Mouse (Mus musculus) left cerebral cortex, adult 8-10 months (tissue): ENCODE results near the gene Rpl7l1. TPM values are rescaled to one million over a fixed set of nuclear protein-coding genes. Genes with fewer than 3 reads are reported as not detected.
A peak's percentile ranks its signal among the peaks of the same experiment; 100 is the strongest.

Source experiments
- DNase-seq, 2 experiments: peaks; one replicate each; pipeline ENCODE4 v3.0.0; 2022; ENCODE audit warnings: low spot score in 2 of 2
- total RNA-seq, 4 experiments: library from RNA; stranded (reverse); gene quantifications; 2 replicates each; pipeline ENCODE4 v1.2.4; 2022

Rpl7l1 gene
- total RNA-seq, 4 experiments from 2014 or later = 39.0 to 54.3 (median 41.4) TPM

DNA sequence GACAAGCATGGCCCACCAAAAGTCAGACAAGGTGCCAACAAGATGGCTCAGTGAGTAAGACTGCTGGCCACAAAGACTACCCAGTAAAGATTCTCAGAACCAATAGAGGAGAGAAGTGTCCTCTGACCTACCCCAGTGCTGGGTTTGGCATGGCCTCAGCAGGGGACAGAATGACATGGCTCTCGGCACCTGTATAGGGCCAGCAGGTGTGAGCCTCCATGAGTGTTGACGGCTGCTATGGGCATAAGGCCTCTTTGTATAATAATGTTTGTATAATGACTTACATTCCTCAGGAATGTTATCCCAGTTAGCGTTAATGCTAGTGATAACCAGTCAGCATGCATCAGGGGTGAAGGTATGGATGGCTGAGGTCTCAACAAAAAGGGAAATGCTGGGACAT, 6.4 kb downstream of the Rpl7l1 start:
- no peak for DNase-seq

DNA sequence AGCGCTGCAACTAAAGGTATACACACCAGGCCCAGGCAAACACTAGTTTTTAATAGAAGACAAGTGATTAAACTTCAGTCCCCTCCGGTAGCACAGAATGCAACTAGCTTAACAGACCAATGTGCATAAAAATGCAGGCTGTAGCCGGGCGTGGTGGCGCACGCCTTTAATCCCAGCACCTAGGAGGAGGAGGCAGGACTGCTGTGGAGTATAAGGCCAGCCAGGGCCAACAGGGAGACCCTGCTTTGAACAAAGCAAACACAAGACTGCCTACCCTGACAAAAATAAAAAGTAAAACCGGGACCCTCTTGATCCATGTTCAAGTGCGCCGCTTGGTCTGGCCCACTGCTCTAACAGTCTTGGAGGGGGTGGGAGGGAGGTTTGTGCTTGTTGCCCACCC, 7.4 kb downstream of the Rpl7l1 start:
- no peak for DNase-seq

DNA sequence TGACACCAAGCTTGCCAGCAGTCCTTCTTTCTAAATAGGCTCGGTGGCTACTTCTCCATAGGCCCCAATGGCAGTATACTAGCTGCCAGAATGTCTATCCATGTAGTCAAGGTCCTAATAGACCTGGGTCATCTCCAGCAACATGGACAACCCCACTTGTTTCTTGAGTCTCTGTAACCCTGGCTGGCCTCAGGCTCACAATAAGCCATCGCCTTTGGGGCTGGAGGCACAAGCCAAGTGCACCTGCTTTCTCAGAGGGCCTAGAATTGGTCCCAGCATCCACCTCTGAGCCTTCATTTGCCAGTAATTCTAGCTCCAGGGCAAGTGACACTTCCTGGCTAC, 8.4 kb downstream of the Rpl7l1 start:
- DNase-seq = no peak

DNA sequence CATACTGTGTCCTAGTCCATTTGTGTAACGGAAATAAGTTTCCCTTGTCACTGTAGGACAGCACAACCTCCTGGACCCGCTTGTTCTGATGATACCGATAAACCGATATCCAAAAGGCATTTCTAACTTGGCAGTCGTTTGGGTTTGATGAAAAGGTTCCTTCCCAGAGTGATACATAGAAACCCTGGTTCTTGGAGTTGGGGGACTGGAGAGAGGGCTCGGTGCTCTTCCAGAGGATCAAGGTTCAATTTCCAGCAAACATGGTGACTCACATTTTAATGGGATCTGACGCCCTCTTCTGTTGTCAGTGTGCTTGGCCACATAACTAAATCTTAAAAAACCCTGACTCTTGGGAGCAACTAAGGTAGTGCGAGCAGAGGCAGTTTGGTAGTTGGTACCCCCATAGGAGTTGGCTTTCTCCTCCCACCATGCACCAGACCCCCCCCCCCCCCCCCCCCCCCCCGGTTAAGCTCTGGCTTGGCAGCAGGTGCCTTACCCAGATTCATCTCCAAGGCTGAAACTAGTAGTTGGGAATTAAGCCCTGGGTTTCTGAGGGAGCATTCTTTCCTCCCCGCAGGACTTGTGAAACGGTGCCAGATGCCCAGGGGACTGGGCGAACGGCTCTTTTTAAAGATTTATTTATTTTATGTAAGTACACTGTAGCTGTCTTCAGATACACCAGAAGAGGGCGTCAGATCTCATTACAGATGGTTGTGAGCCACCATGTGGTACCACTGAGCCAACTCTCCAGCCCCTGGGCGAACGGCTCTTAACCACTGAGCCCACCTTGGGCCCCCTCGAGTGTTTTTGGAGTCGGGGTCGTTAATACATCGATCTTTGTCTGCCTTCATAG, 9.0 kb downstream of the Rpl7l1 start:
- DNase-seq = no peak

DNA sequence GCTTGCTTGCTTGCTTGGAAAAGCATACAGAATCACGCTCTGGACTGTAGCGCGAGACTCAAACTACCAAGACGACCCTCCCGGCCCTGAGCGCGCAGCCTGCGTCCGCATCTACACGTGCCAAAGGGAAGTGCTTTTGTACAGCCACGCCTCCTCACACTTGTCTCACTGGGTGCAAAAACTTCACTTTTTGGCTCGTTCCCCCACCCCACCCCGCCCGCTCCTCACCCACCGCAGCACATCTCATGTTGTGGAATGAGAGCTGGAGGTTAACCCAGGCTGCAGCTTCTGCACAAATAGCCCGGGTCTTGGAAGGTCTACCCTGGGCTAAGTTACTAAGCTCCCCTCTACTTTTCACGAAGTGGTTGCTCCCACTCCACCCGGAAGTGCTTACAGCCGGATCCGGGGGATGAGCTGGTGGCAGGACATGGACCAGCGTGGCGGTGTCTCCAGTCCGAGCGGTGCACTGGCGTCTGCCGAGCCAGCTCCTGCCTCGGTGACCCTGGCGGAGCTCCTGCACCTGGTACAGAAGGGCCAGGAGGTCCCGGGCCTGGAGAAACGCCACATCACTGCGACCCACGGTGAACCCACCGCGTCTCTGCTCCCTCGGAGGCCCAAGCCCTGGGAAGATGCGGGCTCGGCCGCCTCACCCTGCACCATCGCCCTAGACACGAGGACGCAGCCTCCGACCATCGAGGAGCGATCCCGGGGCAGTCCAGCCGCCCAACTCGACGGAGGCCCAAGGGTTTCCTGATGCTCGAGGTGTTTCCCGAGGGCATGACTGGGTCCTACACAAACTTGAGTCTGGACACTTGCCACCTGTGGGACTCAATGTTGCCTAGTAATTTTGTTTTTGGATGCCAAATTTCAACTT, 9.8 kb downstream of the Rpl7l1 start, which contains the start of gene 2310039H08Rik:
Gene 2310039H08Rik (plus strand): TSS at position 232 of the 874 bp plus-strand sequence.
- DNase-seq = peak; percentile 73 to 78

- no peak for DNase-seq
These were observed 10.5 kb downstream of the Rpl7l1 start for GRCm38 (mm10) chr17:46772038-46772403.

GRCm38 (mm10) chr17:46771616-46772015, 10.9 kb downstream of the Rpl7l1 start:
- DNase-seq = no peak

GRCm38 (mm10) chr17:46771025-46771424, 11.4 kb downstream of the Rpl7l1 start:
- DNase-seq = no peak

- DNase-seq = no peak
These were observed 11.9 kb downstream of the Rpl7l1 start for GRCm38 (mm10) chr17:46770546-46770945.

GRCm38 (mm10) chr17:46767868-46768267, 14.6 kb downstream of the Rpl7l1 start:
- DNase-seq = no peak

DNA sequence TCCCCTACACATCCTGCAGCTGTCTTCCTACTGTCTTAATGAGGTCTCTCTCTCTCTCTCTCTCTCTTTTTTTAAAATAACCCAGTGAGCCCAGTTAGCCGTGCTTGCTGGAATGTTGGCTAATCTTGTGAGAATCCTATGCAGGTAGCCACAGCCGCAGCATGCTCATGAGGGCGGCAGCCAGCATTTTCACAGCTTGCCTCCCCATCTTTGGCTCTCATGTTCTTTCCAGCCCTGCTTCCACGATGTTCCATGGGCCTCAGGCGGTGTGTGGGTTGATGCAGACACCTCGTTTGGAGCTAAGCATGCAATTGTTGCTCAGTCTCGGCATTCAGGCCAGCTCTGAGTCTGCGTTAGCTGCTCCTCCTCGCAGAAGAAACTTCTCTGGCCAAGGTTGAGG, 17.6 kb downstream of the Rpl7l1 start:
- DNase-seq = peak in 1 of 2 experiments; percentile 80

DNA sequence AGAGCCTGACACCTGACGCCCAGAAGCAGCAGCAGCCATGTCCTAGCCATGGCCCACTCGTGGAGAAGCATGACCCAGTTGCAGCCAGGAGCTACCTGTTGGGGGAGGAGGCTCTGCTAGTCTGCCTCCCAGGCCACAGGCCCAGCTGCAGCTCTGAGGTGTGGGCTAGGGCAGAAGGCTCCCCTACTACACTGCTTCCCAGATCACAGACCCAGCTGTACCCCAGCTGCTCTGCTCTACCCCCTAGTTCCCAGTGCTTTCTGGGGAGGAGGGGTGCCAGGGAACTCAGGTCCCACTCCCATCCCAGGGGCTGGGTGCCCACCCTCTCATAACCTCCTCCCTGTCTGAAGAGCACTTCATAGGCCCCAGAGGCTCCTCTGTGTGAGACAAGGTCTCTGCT, 18.9 kb downstream of the Rpl7l1 start, which contains the start of gene Ptcra:
Gene Ptcra (minus strand): TSS at position 169 of the 400 bp plus-strand sequence.
- no peak for DNase-seq

GRCm38 (mm10) chr17:46758753-46759152, 23.7 kb downstream of the Rpl7l1 start:
- DNase-seq = no peak

DNA sequence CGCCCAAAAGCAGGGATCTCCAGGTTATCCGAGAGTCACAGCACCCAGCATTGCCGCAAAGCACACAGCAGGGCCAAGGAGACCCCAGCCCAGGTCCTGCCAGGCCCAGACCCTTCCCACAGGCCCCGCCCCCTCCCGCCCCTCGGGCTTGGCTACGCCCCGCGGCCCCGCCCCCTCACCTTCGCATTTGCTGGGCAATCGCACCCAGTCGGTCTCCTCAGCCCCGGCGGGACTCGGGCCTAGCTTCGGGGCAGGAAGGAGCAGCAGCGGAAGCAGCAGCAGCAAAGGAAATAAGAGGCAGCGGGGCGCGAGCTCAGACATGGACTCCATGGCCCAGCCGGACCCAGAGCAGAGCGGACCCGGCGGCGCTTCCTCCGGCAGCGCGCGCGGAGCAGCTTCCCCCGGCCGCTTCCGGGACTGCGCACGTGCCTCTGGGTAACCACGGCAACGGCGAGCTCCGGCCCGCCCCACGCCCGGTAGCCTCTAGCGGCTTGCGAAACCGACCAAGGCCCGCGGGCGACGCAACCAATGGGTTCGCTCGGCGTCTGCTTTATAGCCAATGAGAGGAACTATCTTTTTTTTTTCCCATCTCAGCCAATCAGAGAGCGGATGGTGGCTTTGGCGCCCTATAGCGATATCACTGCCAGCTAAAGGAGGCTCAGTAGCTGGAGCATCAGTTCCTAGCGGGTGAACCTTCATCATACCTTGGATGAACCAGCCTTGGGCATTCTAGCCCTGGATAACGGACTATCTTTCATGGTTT, 30.5 kb downstream of the Rpl7l1 start, which contains the start of gene Cnpy3:
Gene Cnpy3 (minus strand): TSS at position 421 of the 763 bp plus-strand sequence.
- peak; percentile 88 to 99 for DNase-seq

DNA sequence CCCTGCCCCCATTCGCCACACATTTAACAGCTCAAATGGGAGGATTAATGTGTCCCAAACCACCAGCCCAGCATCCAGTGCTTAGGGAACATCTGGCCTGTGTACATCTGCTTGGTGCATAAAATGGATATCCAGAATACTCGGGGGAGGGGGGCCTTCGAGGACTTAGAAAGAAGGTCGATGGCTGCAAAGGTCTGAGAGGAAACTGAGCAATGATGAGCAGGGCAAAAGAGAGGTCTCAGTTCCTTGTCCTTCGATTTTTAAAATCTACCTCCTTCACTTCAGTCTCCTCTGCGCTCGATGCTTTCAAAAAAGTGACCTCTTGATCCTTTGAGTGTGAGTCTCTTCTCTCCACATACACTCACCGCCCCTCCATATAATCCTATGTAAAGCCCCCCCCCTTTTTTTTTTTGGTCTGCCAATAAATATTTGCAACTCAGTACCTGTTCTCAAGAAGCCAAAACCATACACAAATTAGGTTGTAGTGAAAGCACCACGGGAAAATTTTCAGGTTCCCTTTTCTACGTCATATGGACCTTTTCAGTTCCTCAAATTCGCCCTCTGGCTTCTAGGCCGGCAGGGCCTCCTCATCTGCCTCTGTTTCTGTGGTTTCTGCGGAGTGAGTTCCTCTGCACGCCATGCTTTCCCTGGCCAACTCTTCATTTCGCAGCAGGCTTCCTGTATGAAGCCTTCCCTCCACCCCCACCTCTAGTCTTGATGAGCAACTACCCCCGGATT, 31.2 kb downstream of the Rpl7l1 start:
- no peak for DNase-seq

DNA sequence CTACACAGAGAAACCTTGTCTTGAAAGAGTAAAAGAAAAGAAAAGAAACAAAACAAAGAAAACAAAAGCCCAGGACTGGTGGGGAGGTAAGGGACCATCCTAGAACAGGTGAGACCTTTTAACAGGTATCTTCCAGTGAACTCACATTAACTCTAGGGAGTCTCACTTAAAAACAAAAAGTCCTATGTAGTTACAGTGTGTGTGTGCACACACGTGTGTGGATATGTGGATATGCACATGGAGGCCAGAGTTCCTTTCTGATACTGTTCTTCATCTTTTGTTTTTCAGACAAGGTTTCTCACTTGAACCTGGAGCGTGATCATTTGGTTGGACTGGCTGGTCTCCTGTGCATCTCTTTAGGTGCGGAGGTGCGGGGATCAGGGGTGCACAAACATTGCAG, 31.9 kb downstream of the Rpl7l1 start:
- DNase-seq = no peak

GRCm38 (mm10) chr17:46749282-46749681, 33.2 kb downstream of the Rpl7l1 start:
- no peak for DNase-seq

DNA sequence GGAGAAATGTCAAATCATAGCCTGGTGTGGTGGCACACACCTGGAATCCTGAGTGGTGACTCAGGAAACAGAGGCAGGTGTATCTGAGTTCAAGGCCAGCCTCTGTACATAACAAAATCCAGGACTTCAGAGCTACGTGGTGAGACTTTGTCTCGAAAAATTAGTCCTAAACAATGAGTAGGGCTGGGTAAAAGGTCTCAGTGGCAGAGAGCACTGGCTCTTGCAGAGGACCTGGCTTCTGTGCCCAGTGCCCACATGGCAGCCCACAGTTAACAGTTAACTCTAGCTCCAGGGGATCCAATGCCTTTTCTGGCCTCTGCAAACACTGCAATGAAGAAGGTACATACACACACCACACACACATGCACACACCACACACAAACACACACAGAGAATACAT, 34.7 kb downstream of the Rpl7l1 start:
- no peak for DNase-seq

DNA sequence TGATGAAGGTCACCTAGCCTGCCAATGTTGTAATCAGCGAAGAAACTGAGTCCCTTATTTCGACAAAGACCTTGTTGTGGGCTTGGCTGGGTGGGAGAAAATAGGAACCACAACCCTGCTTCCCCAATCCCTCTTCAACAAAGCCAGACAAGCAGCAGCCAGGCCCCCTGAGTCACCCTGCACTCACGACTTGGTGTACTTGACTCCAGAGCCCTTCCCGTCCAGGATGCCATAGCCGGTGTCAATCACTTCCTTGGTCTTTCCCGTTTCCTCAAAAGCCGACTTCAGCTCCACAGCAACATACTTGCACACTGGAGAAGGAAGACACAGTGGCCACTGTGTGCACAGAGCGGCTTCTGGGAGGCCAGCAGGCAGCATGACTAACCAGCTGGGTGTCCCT, 35.2 kb downstream of the Rpl7l1 start:
- DNase-seq = no peak

DNA sequence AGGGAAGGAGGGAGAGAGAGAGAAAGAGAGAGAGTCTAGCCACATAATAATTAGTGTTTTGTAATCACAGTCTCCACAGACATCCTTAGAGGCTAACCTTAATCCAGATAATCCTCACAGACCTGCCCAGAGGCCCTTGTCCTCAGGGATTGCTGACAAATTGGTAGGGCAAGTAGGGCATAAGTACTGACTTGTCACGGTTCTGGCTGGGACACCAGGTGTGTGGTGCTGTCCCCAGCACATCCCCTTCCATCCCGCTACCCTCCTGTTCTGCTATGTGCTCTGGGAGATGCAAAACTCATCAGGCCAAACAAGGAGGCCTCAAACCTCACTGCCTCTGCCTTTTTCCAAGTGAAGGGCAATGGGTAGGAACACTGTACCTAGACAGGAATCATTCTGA, 37.0 kb downstream of the Rpl7l1 start:
- no peak for DNase-seq

GRCm38 (mm10) chr17:46742986-46743385, 39.5 kb downstream of the Rpl7l1 start:
- DNase-seq = no peak
